Mouse (Mus musculus) intestine, embryonic 14.5 days (tissue): ENCODE results near the gene Mfng. TPM values are rescaled to one million over a fixed set of nuclear protein-coding genes. Genes with fewer than 3 reads are reported as not detected.
A peak's percentile ranks its signal among the peaks of the same experiment; 100 is the strongest.

Experiments used
- ATAC-seq: fragments of 200-750 bp; cut with Nextera tagmentation; replicated peaks from 2 replicates; pipeline ENCODE4 v1.8.0; 2017; ENCODE audit warnings: low read depth, moderate number of reproducible peaks, moderate TSS enrichment, moderate library complexity; ENCODE audit not compliant: low FRiP score, low TSS enrichment
- DNase-seq: peaks from one replicate; pipeline ENCODE4 v3.0.0-alpha.2; 2018; ENCODE audit warnings: low spot score
- H3K27ac ChIP-seq: fragments of 300-500 bp; sonication (generic); 2 replicates; pipeline ENCODE4 v1.5.1; 2014; ENCODE audit warnings: low read depth, mild to moderate bottlenecking, control low read depth
- H3K27me3 ChIP-seq: fragments of 300-500 bp; sonication (generic); replicated peaks from 2 replicates; pipeline ENCODE4 v1.6.1; 2014; ENCODE audit warnings: low read length, control low read depth; ENCODE audit not compliant: control insufficient read depth, insufficient read depth
- H3K36me3 ChIP-seq: fragments of 300-500 bp; sonication (generic); 2 replicates; pipeline ENCODE4 v1.6.1; 2014; ENCODE audit warnings: low read length, control low read depth; ENCODE audit not compliant: control insufficient read depth, insufficient read depth
- H3K4me1 ChIP-seq: fragments of 300-500 bp; sonication (generic); replicated peaks from 2 replicates; pipeline ENCODE4 v1.6.1; 2014; ENCODE audit warnings: low read length, control low read depth, mixed read lengths; ENCODE audit not compliant: control insufficient read depth, insufficient read depth
- H3K4me2 ChIP-seq: fragments of 300-500 bp; sonication (generic); 2 replicates; pipeline ENCODE4 v1.6.1; 2014; ENCODE audit warnings: low read length
- H3K4me3 ChIP-seq: fragments of 300-500 bp; sonication (generic); 2 replicates; pipeline ENCODE4 v1.5.1; 2014; ENCODE audit warnings: low read depth, low read length, control low read depth, mixed read lengths
- H3K9ac ChIP-seq: fragments of 300-500 bp; sonication (generic); 2 replicates; pipeline ENCODE4 v1.6.1; 2014; ENCODE audit warnings: mild to moderate bottlenecking, low read length
- H3K9me3 ChIP-seq: fragments of 300-500 bp; sonication (generic); 2 replicates; pipeline ENCODE4 v1.6.1; 2016; ENCODE audit warnings: low read length, control low read depth; ENCODE audit not compliant: control insufficient read depth
- WGBS: fragments of 180-500 bp; shearing (Covaris S2); extraction: QIAGEN DNeasy Blood & Tissue Kit; methylation state at CpG from one replicate; pipeline ENCODE4 v1.1.7; 2014; 5-methylcytosine and 5-hydroxymethylcytosine counted together
- polyA plus RNA-seq: library from polyadenylated mRNA; unstranded; fragments of >200 nt; fragmentation: Nextera tagmentation; extraction: Ambion mirVana; gene quantifications from 2 replicates; pipeline ENCODE4 v1.2.1, GENCODE M21; 2014

The Mfng gene
- polyA plus RNA-seq, 1 experiment from 2014 or later = 19.1 TPM

GRCm38 (mm10) chr15:78742831-78743230 lies 30.4 kb downstream of the Mfng start:
- H3K36me3 ChIP-seq = no peaks in the 10 kb centered on the region
- DNase-seq (no peak), ATAC-seq (no peak)
- no peaks in the 10 kb centered on the region for H3K27me3 ChIP-seq
- no peaks in the 10 kb centered on the region for H3K9me3 ChIP-seq
- no peak overlapping the region for H3K9ac ChIP-seq
- H3K4me1 ChIP-seq = no peaks in the 10 kb centered on the region
- WGBS = 85% methylated on average over 10 of the region's 10 CpGs
- H3K27ac ChIP-seq = no peak overlapping the region
- no peak overlapping the region for H3K4me3 ChIP-seq
- no peak overlapping the region for H3K4me2 ChIP-seq

- Histone ChIP-seq H3K27me3 (no peaks in the 10 kb centered on the region), H3K4me1 (no peaks in the 10 kb centered on the region; the same call in 1 of the 2 replicates), H3K4me3 (no peak overlapping the region), H3K9me3 (no peaks in the 10 kb centered on the region), H3K4me2 (no peak overlapping the region), H3K27ac (no peak overlapping the region), H3K9ac (no peak overlapping the region), H3K36me3 (no peaks in the 10 kb centered on the region)
- ATAC-seq (no peak), DNase-seq (no peak)
- WGBS = 54% methylated on average over 12 of the region's 12 CpGs
These were observed 32.6 kb downstream of the Mfng start for GRCm38 (mm10) chr15:78740662-78741061.

- no peak overlapping the region for H3K27ac ChIP-seq
- no peak for DNase-seq
- ATAC-seq = no peak
- no peak overlapping the region for H3K4me2 ChIP-seq
- H3K27me3 ChIP-seq = no peaks in the 10 kb centered on the region
- no peaks in the 10 kb centered on the region for H3K36me3 ChIP-seq
- no peaks in the 10 kb centered on the region; the same call in 1 of the 2 replicates for H3K4me1 ChIP-seq
- no peak overlapping the region for H3K9ac ChIP-seq
- H3K4me3 ChIP-seq = no peak overlapping the region
- H3K9me3 ChIP-seq = no peaks in the 10 kb centered on the region
- WGBS = 42% methylated on average over 6 of the region's 6 CpGs
These were observed 36.1 kb downstream of the Mfng start for GRCm38 (mm10) chr15:78737146-78737545.

DNA sequence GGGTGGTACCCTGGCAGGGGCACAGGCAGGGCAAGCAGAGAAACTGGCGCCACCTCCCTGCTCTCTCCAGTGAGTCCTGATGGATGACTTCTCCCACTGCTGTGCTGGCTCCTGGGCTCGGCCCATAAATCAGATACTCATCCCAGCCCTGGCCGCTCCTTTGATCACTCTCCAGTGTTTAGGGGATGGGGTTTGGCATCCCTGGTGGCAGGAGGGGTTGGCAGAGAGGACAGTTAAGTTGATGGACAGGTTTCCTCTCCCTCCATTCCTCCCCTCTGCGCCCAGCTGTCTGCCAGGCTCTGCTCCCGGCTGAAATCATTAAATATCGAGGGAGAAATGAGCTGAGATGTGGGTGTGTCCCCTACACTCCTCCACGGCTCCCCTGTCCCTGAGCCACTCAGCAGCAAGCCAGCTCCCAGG lies 36.6 kb downstream of the Mfng start:
- 14% methylated on average over 7 of the region's 7 CpGs for WGBS
- DNase-seq (no peak), ATAC-seq (0 out of 2 replicates have a peak, but pooled peaks have one; percentile 32)
- no peak overlapping the region for H3K27ac ChIP-seq
- no peaks in the 10 kb centered on the region for H3K36me3 ChIP-seq
- H3K4me3 ChIP-seq = no peak overlapping the region
- H3K4me2 ChIP-seq = no peak overlapping the region
- H3K27me3 ChIP-seq = no peaks in the 10 kb centered on the region
- H3K9ac ChIP-seq = no peak overlapping the region
- no peaks in the 10 kb centered on the region for H3K9me3 ChIP-seq
- no peaks in the 10 kb centered on the region; the same call in 1 of the 2 replicates for H3K4me1 ChIP-seq

DNA sequence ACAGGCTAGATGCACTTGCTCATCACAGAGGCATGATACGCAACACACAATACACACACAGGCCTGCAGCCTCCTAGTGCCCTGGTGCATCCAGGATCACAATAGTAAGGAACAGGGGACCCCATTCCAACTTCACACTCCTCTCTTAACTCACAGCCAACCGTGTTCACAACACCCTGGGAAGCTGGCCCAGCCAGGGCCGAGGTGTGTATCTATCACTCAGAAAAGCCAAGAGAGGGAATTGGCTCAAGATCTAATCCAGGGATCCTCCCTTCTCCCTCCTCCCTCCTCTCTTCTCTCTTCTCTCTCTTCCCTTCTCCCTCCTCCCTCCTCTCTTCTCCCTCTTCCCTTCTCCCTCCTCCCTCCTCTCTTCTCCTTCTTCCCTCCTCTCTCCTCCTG lies 37.1 kb downstream of the Mfng start:
- DNase-seq = no peak
- ATAC-seq = no peak
- Histone ChIP-seq H3K9me3 (no peaks in the 10 kb centered on the region), H3K9ac (no peak overlapping the region), H3K27me3 (no peaks in the 10 kb centered on the region), H3K27ac (no peak overlapping the region), H3K36me3 (no peaks in the 10 kb centered on the region), H3K4me3 (no peak overlapping the region), H3K4me1 (no peaks in the 10 kb centered on the region; the same call in 1 of the 2 replicates), H3K4me2 (no peak overlapping the region)
- 43% methylated on average over 3 of the region's 3 CpGs for WGBS

DNA sequence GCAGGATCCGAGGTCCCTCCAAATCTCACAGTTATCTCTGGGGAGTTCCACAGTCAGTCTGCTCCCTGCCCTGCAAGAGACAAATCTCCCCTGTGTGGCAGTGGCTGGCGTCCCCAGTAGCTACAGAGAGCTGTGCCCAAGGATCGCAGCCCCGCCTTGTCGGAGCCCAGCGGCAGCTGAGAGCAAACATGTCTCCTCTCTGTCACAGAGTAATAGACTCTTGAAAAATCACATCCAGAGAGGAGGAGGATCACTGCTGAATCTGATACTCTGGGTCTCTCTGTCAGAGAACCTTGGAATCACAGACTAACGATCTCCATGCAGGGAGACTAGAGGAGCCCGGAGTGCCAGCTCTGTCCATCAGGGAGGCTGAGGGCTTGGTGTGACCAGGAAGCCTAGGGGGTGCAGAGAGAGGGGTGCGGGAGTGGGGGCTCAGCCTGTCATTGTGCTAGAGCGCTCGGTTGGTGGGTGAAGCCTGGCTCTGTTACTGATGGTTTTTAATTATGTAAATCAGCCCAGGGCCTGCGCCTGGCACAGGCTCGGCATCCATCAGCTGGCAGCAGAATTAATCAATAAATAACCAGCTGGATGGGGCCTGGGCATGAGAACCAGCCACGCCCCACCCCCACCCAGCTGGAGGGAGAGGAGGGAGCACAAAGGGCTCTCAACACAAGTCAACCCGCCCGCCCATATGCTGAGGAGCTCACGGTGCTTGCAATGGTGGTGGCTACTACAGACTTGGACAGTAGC lies 37.7 kb downstream of the Mfng start:
- DNase-seq = no peak
- Histone ChIP-seq H3K27me3 (no peaks in the 10 kb centered on the region), H3K9me3 (no peaks in the 10 kb centered on the region), H3K4me1 (no peaks in the 10 kb centered on the region; the same call in 1 of the 2 replicates), H3K27ac (no peak overlapping the region; the same call in 1 of the 2 replicates), H3K4me2 (no peak overlapping the region), H3K4me3 (no peak overlapping the region), H3K9ac (no peak overlapping the region), H3K36me3 (no peaks in the 10 kb centered on the region)
- ATAC-seq = no peak
- 31% methylated on average over 17 of the region's 17 CpGs for WGBS

DNA sequence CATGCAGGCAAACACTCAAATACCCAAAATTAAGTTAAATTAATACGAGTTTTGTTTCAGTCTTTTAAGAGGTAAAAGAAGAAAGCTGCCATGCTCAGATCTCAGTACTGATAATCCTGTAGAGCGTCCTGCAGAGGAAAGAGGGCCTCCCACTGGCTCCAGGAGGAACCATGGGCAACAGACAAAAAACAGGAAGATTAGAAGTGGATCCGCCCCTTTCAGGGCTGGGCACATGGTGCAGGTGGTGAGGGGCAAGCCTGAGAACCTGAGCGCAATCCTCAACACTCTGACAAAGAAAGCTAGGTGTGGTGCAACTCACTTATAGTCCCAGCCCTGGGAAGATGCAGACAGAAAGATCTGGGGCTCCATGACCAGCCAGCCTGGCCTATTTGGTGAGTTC lies 41.4 kb downstream of the Mfng start:
- DNase-seq (no peak), ATAC-seq (no peak)
- H3K27ac ChIP-seq = no peak overlapping the region
- H3K36me3 ChIP-seq = no peaks in the 10 kb centered on the region
- 67% methylated on average over 4 of the region's 4 CpGs for WGBS
- H3K4me3 ChIP-seq = no peak overlapping the region
- H3K4me2 ChIP-seq = no peak overlapping the region
- H3K9me3 ChIP-seq = no peaks in the 10 kb centered on the region
- no peaks in the 10 kb centered on the region for H3K27me3 ChIP-seq
- H3K9ac ChIP-seq = no peak overlapping the region
- no peaks in the 10 kb centered on the region; the same call in 1 of the 2 replicates for H3K4me1 ChIP-seq

DNA sequence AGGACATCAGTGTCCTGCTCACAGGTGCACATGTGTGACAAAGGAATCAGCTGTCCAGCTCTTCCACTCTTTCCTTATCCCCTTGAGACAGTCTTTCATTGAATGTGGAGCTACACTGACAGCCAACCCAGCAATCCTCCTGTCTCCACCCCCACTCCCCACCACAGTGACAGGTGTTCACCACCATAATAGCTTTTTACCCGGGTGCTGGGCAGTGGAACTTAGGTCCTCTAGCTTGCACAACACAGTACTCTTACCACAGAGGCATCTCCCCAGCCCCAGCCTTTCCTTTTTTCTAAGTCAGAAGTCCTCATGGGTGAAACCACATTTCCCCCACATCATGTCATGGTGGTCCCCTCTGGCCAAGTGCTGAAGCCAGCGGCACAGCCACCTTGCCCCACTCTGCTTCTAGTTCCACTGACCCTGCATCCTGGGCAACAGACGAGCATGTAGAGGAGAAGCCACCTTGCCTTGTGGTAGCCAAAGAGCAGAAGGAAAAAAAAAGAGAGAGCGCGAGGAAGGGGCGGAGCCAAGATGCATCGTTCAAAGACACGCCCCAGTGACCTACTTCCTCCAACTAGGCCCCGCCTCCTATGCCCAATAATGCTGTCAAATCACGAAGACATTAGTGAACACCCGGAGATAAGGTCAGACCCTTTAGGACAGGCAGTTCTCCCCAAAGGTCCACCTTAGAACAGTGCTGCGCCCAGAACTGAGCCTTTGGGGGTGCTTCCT lies 42.8 kb downstream of the Mfng start:
- Histone ChIP-seq H3K27ac (no peak overlapping the region), H3K36me3 (no peaks in the 10 kb centered on the region), H3K9ac (no peak overlapping the region), H3K4me3 (no peak overlapping the region), H3K9me3 (no peaks in the 10 kb centered on the region), H3K4me2 (no peak overlapping the region), H3K4me1 (no peaks in the 10 kb centered on the region; the same call in 1 of the 2 replicates), H3K27me3 (no peaks in the 10 kb centered on the region)
- WGBS = 77% methylated on average over 12 of the region's 12 CpGs
- no peak for ATAC-seq
- DNase-seq = no peak
